In the genomic region with DNA sequence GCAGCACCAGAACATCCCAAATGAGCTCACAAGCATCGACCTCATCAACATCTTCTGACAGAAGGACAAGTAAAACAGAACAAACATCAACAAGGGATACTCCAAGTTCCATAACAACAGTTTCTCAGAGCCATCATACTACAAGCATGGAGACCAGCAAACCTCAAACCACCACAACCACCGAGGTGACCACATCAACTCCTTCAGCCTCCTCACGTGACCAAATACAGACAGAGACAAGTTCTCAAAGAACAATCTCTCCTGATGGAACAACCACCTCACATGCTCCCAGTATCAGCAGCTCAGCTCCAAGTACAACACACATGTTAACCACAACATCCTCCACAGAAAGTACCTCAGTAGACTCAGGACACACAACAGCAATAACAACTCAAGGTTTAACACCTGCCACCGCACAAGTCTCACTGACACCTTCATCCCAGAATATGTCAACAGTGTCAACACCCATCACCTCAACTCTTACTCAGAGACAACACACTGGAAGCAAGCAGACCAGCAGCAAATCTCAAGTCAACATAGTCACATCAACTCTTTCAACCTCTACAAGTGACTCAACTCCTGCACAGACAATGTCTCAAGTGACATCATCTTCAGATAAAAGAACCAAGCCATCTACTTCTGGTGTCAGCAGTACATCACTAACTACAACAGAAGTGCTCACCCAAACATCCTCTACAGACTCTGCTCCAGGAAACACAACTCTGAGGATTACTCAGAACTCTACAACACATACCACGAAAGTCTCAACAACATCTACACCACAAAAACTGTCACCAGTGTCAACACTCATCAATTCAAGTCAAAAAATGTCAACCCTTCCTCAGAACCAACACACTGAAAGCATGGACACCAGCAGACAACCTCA, we compare ENCODE assay signal across 19 mouse cellular contexts. TPM values are rescaled to one million over a fixed set of nuclear protein-coding genes. Genes with fewer than 3 reads are reported as not detected.
"Had no signal": no experiment of that assay in that cellular context is flagged by ENCODE, and none has a peak within 500 bp of the region (broad histone marks: within the 10 kb centered on the region; RNA-seq: fewer than 3 reads in every experiment).

No protein-coding gene starts in this region.

- ATAC-seq: liver, postnatal 0 days; midbrain, embryonic 15.5 days had no signal

- DNase-seq: kidney, adult 9 months; kidney, postnatal 4 days; liver; liver, embryonic 13.5 days; liver, postnatal 0 days; lung, postnatal 14 days; right cerebral cortex, postnatal 25 days; thymus, postnatal 14 days had no signal

- H3K27me3 ChIP-seq: limb, embryonic 12.5 days; liver, embryonic 13.5 days; lung, embryonic 15.5 days; midbrain, embryonic 15.5 days; neural tube, embryonic 12.5 days had no signal

- H3K4me3 ChIP-seq: layer of hippocampus, adult 2 months; limb, embryonic 12.5 days; liver, embryonic 13.5 days; lung, embryonic 15.5 days; megakaryocyte, embryonic 14.5 days; midbrain, embryonic 15.5 days; neural tube, embryonic 12.5 days had no signal

- H3K36me3 ChIP-seq: limb, embryonic 12.5 days; liver, embryonic 13.5 days; lung, embryonic 15.5 days; midbrain, embryonic 15.5 days; neural tube, embryonic 12.5 days had no signal

RNA-seq across cellular contexts. Expression of a gene that starts 14.8 kb away (rescaled TPM):
- total RNA-seq: layer of hippocampus, adult 2 months; layer of hippocampus, postnatal 10 days; left cerebral cortex, postnatal 36 days had no signal
- polyA plus RNA-seq: limb, embryonic 12.5 days; macrophage; midbrain, embryonic 15.5 days had no signal

RNA-seq across cellular contexts. Expression of a gene that starts 46.8 kb away (rescaled TPM):
- total RNA-seq: layer of hippocampus, adult 2 months; layer of hippocampus, postnatal 10 days; left cerebral cortex, postnatal 36 days had no signal
- polyA plus RNA-seq: limb, embryonic 12.5 days; liver, postnatal 0 days; macrophage; midbrain, embryonic 11.5 days; midbrain, embryonic 15.5 days; neural tube, embryonic 12.5 days had no signal

RNA-seq across cellular contexts. Expression of a gene that starts 59.8 kb away (rescaled TPM):
- total RNA-seq: layer of hippocampus, adult 2 months; layer of hippocampus, postnatal 10 days; left cerebral cortex, postnatal 36 days; neutrophil, adult 5-6 weeks had no signal
- polyA plus RNA-seq: limb, embryonic 12.5 days; liver, embryonic 13.5 days; liver, postnatal 0 days; lung, embryonic 15.5 days; macrophage; midbrain, embryonic 11.5 days; midbrain, embryonic 15.5 days; neural tube, embryonic 12.5 days had no signal
